Mouse (Mus musculus): ENCODE results near the gene Slc44a1.

DNA sequence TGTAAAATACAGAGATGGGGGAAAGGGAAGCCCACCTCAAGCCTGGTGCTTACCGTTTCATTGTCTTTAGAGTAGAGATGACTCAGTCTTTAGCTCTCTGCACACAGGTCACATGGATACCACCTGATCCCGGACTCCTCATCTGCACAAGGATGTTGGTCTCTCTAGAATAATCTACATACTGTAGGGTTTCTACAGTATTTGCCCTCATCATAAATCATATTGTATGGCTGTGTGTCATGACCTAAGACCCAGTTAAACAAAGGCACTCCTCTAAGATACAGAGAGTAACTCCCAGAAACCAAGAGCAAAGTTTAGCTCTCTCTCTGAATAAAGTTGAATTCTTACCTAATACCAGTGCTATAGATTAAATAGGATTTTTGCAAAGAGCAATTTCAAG lies 62.6 kb downstream of the Slc44a1 start:
- TF ChIP-seq CTCF (IDR thresholded peaks at IDR 0.05; ENCODE audit: insufficient read depth, low read depth, low read length) (no peak), POLR2A (IDR thresholded peaks at IDR 0.05; ENCODE audit: insufficient read depth, low read depth, low read length) (no peak)
